Mouse (Mus musculus): Measurements from ENCODE around the gene Insig1. TPM values are rescaled to one million over a fixed set of nuclear protein-coding genes. Genes with fewer than 3 reads are reported as not detected.

The Insig1 gene
- polyA plus RNA-seq (2012; rRNA removed), result 85.0 and 110 TPM in 2 replicates

DNA sequence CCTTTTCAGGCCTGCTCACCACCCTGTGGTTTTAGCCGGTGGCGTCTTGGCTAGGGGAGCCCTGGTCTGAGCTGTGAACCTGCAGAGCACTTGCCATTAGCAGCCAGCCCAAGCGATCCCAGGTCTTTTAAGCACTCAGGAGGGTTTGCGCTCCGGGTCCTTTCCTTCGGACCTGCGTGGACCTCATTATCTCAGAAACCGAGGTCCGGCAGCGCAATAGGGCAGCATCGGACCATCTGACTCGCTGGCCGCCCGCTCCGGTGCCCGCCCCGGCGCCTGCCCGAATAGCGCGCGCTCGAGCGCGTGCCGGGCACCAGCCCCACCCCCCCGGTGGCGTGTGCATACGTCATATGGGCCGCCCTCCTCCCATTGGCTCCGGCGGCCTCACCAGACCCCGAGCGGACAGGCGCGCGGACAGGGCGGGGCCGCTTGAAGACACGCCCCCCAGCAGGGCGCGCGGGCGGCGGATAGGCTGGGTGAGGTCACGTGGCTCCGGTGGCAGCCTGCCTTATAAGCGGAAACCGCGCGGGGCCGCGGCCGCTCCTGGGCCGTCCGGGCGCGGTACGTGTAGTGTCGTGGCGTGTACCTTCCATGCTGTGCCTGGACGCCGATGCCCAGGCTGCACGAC, at the start of gene Insig1:
Gene Insig1, plus strand, starts transcription at position 536 of the 628 bp plus-strand sequence.

Other genes starting within 250 kb of the Insig1 start
- gene Htr5a, start 229.2 kb upstream of the Insig1 start, polyA plus RNA-seq (2012; rRNA removed), result not detected in 2 replicates
- gene En2, start 94.3 kb downstream of the Insig1 start, polyA plus RNA-seq (2012; rRNA removed), result not detected in 2 replicates
- 0.14 and 0.37 TPM in 2 replicates for gene Cnpy1, start 174.4 kb downstream of the Insig1 start, polyA plus RNA-seq (2012; rRNA removed)
- 22.9 and 27.7 TPM in 2 replicates for gene Rbm33, start 245.8 kb downstream of the Insig1 start, polyA plus RNA-seq (2012; rRNA removed)